12 mouse cellular contexts compared by ENCODE assay signal in genomic region chr3:137998491-137999223, GRCm38 (mm10). TPM values are rescaled to one million over a fixed set of nuclear protein-coding genes. Genes with fewer than 3 reads are reported as not detected.
DNase-seq lines count a peak whose midpoint lies in the region; ATAC-seq and TF ChIP-seq lines count a peak whose summit lies in the region.
"Had no signal": no experiment of that assay in that cellular context is flagged by ENCODE, and none has a peak within 500 bp of the region (broad histone marks: within the 10 kb centered on the region; RNA-seq: fewer than 3 reads in every experiment).

No protein-coding gene starts in this region.

- no peak for TF ChIP-seq RAD21 in CH12.LX (IDR thresholded peaks at IDR 0.05; ENCODE audit: low read depth, low read length)

- H3K4me1 ChIP-seq in heart, embryonic 10.5 days: peaks cover 47% of the 10 kb centered on the region
- peaks cover 23% of the 10 kb centered on the region for H3K4me1 ChIP-seq in limb, embryonic 13.5 days
- H3K4me1 ChIP-seq in limb, embryonic 10.5 days: no peaks in the 10 kb centered on the region; the same call in 1 of the 2 replicates
- peaks cover 29 to 80% of the 10 kb centered on the region in 2 experiments for H3K4me1 ChIP-seq in CH12.LX (ENCODE audit: control insufficient read depth in 1 of 2, insufficient read depth in 2 of 2)
- H3K4me1 ChIP-seq: neural tube, embryonic 12.5 days had no signal

- WGBS in heart, embryonic 10.5 days: 73% methylated on average over 14 of the region's 14 CpGs
- 53% methylated on average over 14 of the region's 14 CpGs for WGBS in limb, embryonic 13.5 days
- WGBS in limb, embryonic 10.5 days: 77% methylated on average over 14 of the region's 14 CpGs

- 0 out of 2 replicates have a peak, but pooled peaks cover 3% of the 10 kb centered on the region for H3K79me2 ChIP-seq in CH12.LX (replicated peaks; ENCODE audit: control insufficient read depth, extremely low read depth, insufficient read depth, poor library complexity, severe bottlenecking)

- DNase-seq in heart, embryonic 10.5 days (ENCODE audit: low spot score): no peak
- no peak for DNase-seq in heart, postnatal 4 days
- DNase-seq in limb, embryonic 10.5 days (ENCODE audit: low spot score): no peak
- DNase-seq in CH12.LX (ENCODE audit: extremely low read depth): peak; percentile 58
- DNase-seq in kidney, postnatal 36 days: peak; percentile 43 to 49
- DNase-seq in urinary bladder, postnatal 25 days (ENCODE audit: low spot score): no peak
- DNase-seq in urinary bladder, postnatal 10 days (ENCODE audit: low spot score): no peak
- DNase-seq: embryo, embryonic 11 days had no signal

- dilution Hi-C loops in CH12.LX (cut with MboI; ENCODE audit: extremely low pct_ligation_motif_present, extremely low pct_unique_long_range_greater_than_20kb, low sequenced_read_pairs): no loop called here

- in situ Hi-C loops in CH12.LX (cut with MboI; ENCODE audit: low pct_ligation_motif_present, low pct_unique_long_range_greater_than_20kb, low sequenced_read_pairs): no loop called here

- H3K27me3 ChIP-seq in heart, embryonic 10.5 days (ENCODE audit: insufficient read depth, poor library complexity, severe bottlenecking): no peaks in the 10 kb centered on the region
- H3K27me3 ChIP-seq in limb, embryonic 13.5 days: no peaks in the 10 kb centered on the region
- no peaks in the 10 kb centered on the region for H3K27me3 ChIP-seq in limb, embryonic 10.5 days (ENCODE audit: low read depth, poor library complexity, severe bottlenecking)
- no peaks in the 10 kb centered on the region for H3K27me3 ChIP-seq in CH12.LX (replicated peaks)
- H3K27me3 ChIP-seq: limb, embryonic 12.5 days; neural tube, embryonic 12.5 days had no signal

- H3K27ac ChIP-seq in heart, embryonic 10.5 days: peak overlapping the region; percentile 78
- no peak overlapping the region for H3K27ac ChIP-seq in limb, embryonic 13.5 days
- H3K27ac ChIP-seq in limb, embryonic 10.5 days: no peak overlapping the region
- H3K27ac ChIP-seq in CH12.LX (ENCODE audit: insufficient read depth, low read depth): peak overlapping the region; percentile 5; the same call in 1 of the 2 replicates
- H3K27ac ChIP-seq: neural tube, embryonic 12.5 days had no signal

- TF ChIP-seq CTCF in CH12.LX (conservative IDR thresholded peaks at IDR 0.05 in 1 of 2, IDR thresholded peaks at IDR 0.05 in 1 of 2; ENCODE audit: low read depth in 2 of 2, low read length in 2 of 2): no peak

- no peaks in the 10 kb centered on the region for H3K36me3 ChIP-seq in heart, embryonic 10.5 days
- H3K36me3 ChIP-seq in limb, embryonic 13.5 days: no peaks in the 10 kb centered on the region
- H3K36me3 ChIP-seq in limb, embryonic 10.5 days: no peaks in the 10 kb centered on the region
- no peaks in the 10 kb centered on the region for H3K36me3 ChIP-seq in CH12.LX (replicated peaks in 1 of 2; ENCODE audit: control insufficient read depth in 1 of 2, insufficient read depth in 1 of 2, low read length in 1 of 2)
- H3K36me3 ChIP-seq: limb, embryonic 12.5 days; neural tube, embryonic 12.5 days had no signal

- peak overlapping the region; percentile 39; the same call in 1 of the 2 replicates for H3K9ac ChIP-seq in limb, embryonic 13.5 days
- H3K9ac ChIP-seq in CH12.LX (ENCODE audit: insufficient read depth, low read depth): peak overlapping the region; percentile 72
- H3K9ac ChIP-seq: limb, embryonic 12.5 days; neural tube, embryonic 12.5 days had no signal

- no peak; the same call in none of the 2 replicates for TF ChIP-seq EP300 in CH12.LX (IDR thresholded peaks at IDR 0.05; ENCODE audit: low read length)

- H3K4me3 ChIP-seq in heart, embryonic 10.5 days: no peak overlapping the region
- no peak overlapping the region for H3K4me3 ChIP-seq in limb, embryonic 13.5 days
- H3K4me3 ChIP-seq in limb, embryonic 10.5 days: no peak overlapping the region
- H3K4me3 ChIP-seq in CH12.LX (replicated peaks in 1 of 3; ENCODE audit: low read depth in 2 of 3, low read length in 2 of 3, poor library complexity in 1 of 3): peak overlapping the region; percentile 7 to 36 (median 13)
- H3K4me3 ChIP-seq: limb, embryonic 12.5 days; neural tube, embryonic 12.5 days had no signal

- peak overlapping the region; percentile 31 for H3K4me2 ChIP-seq in limb, embryonic 13.5 days (replicated peaks)
- H3K4me2 ChIP-seq in CH12.LX (ENCODE audit: insufficient read depth, low read depth, poor library complexity, severe bottlenecking): peak overlapping the region; percentile 96
- H3K4me2 ChIP-seq: limb, embryonic 12.5 days; neural tube, embryonic 12.5 days had no signal

- H3K9me3 ChIP-seq in heart, embryonic 10.5 days: no peaks in the 10 kb centered on the region
- no peaks in the 10 kb centered on the region for H3K9me3 ChIP-seq in limb, embryonic 13.5 days
- no peaks in the 10 kb centered on the region for H3K9me3 ChIP-seq in limb, embryonic 10.5 days (replicated peaks)
- H3K9me3 ChIP-seq in CH12.LX (replicated peaks; ENCODE audit: low read length): no peaks in the 10 kb centered on the region
- H3K9me3 ChIP-seq: limb, embryonic 12.5 days; neural tube, embryonic 12.5 days had no signal

- peak; percentile 31 for TF ChIP-seq POLR2A in CH12.LX (IDR thresholded peaks at IDR 0.05; ENCODE audit: low read depth, low read length)

- no peak; the same call in 1 of the 2 replicates for ATAC-seq in limb, embryonic 13.5 days (ENCODE audit: low FRiP score, low read depth)
- ATAC-seq: intestine, embryonic 16.5 days had no signal

TF ChIP-seq in CH12.LX, 34 proteins besides CTCF, POLR2A, EP300 and RAD21:
- no peak for TF ChIP-seq MAFK (IDR thresholded peaks at IDR 0.05; ENCODE audit: insufficient replicate concordance, low read length)
- TF ChIP-seq MAX (IDR thresholded peaks at IDR 0.05; ENCODE audit: low read length): no peak
- peak; percentile 77 for TF ChIP-seq ETS1 (conservative IDR thresholded peaks at IDR 0.05; ENCODE audit: low read depth, low read length)
- peak; percentile 76 for TF ChIP-seq MYC (IDR thresholded peaks at IDR 0.05; ENCODE audit: low read depth, low read length)
- no peak for TF ChIP-seq USF1 (IDR thresholded peaks at IDR 0.05; ENCODE audit: low read depth, low read length)
- TF ChIP-seq NELFE (IDR thresholded peaks at IDR 0.05; ENCODE audit: low read depth, low read length): no peak
- 0 out of 2 replicates have a peak, but pooled peaks have one; percentile 34 for TF ChIP-seq UBTF (IDR thresholded peaks at IDR 0.05; ENCODE audit: low read depth, low read length)
- peak; percentile 72 for TF ChIP-seq MEF2A (IDR thresholded peaks at IDR 0.05; ENCODE audit: borderline replicate concordance, low read depth, low read length)
- TF ChIP-seq SMC3 (IDR thresholded peaks at IDR 0.05; ENCODE audit: low read depth, low read length): no peak
- TF ChIP-seq POLR2AphosphoS2 (IDR thresholded peaks at IDR 0.05; ENCODE audit: low read depth, low read length): no peak
- no peak for TF ChIP-seq PAX5 (IDR thresholded peaks at IDR 0.05; ENCODE audit: low read length)
- no peak for TF ChIP-seq NRF1 (IDR thresholded peaks at IDR 0.05; ENCODE audit: low read depth, low read length)
- TF ChIP-seq JUND (conservative IDR thresholded peaks at IDR 0.05; ENCODE audit: low read depth, low read length): no peak
- TF ChIP-seq ZKSCAN1 (IDR thresholded peaks at IDR 0.05; ENCODE audit: borderline replicate concordance, low read depth, low read length): no peak
- no peak for TF ChIP-seq E2F4 (IDR thresholded peaks at IDR 0.05; ENCODE audit: insufficient replicate concordance, low read depth, low read length)
- TF ChIP-seq MXI1 (IDR thresholded peaks at IDR 0.05; ENCODE audit: low read depth, low read length): no peak; the same call in 1 of the 2 replicates
- peak; percentile 48; the same call in 1 of the 2 replicates for TF ChIP-seq SIN3A (IDR thresholded peaks at IDR 0.05; ENCODE audit: low read length)
- no peak for TF ChIP-seq ZNF384 (IDR thresholded peaks at IDR 0.05; ENCODE audit: low read depth, low read length)
- no peak for TF ChIP-seq JUN (IDR thresholded peaks at IDR 0.05; ENCODE audit: insufficient read depth, low read depth, low read length)
- peak; percentile 81 for TF ChIP-seq IRF4 (IDR thresholded peaks at IDR 0.05; ENCODE audit: low read depth, low read length)
- 0 out of 2 replicates have a peak, but pooled peaks have one; percentile 51 for TF ChIP-seq MAZ (IDR thresholded peaks at IDR 0.05; ENCODE audit: low read depth, low read length)
- peak; percentile 43 for TF ChIP-seq BHLHE40 (IDR thresholded peaks at IDR 0.05; ENCODE audit: low read depth, low read length)
- TF ChIP-seq CHD1 (IDR thresholded peaks at IDR 0.05; ENCODE audit: low read depth, low read length): no peak; the same call in 1 of the 2 replicates
- 0 out of 2 replicates have a peak, but pooled peaks have one; percentile 36 for TF ChIP-seq TBP (conservative IDR thresholded peaks at IDR 0.05; ENCODE audit: low read depth, low read length)
- TF ChIP-seq USF2 (conservative IDR thresholded peaks at IDR 0.05; ENCODE audit: low read depth, low read length): no peak
- 0 out of 2 replicates have a peak, but pooled peaks have one; percentile 28 for TF ChIP-seq RCOR1 (conservative IDR thresholded peaks at IDR 0.05; ENCODE audit: low read depth, low read length)
- TF ChIP-seq TCF12 (IDR thresholded peaks at IDR 0.05; ENCODE audit: low read depth, low read length): no peak; the same call in 1 of the 2 replicates
- TF ChIP-seq KAT2A (IDR thresholded peaks at IDR 0.05; ENCODE audit: insufficient replicate concordance, low read length): no peak
- no peak for TF ChIP-seq GABPA (IDR thresholded peaks at IDR 0.05; ENCODE audit: insufficient replicate concordance, low read depth, low read length)
- no peak for TF ChIP-seq ZMIZ1 (IDR thresholded peaks at IDR 0.05; ENCODE audit: low read depth, low read length)
- no peak; the same call in 1 of the 2 replicates for TF ChIP-seq HCFC1 (IDR thresholded peaks at IDR 0.05; ENCODE audit: low read depth, low read length)
- no peak for TF ChIP-seq ZC3H11A (IDR thresholded peaks at IDR 0.05; ENCODE audit: low read depth, low read length)
- peak; percentile 51; the same call in 1 of the 2 replicates for TF ChIP-seq ELF1 (IDR thresholded peaks at IDR 0.05; ENCODE audit: low read depth, low read length)
- TF ChIP-seq CHD2 (IDR thresholded peaks at IDR 0.05; ENCODE audit: low read length): peak; percentile 66
TF ChIP-seq in CH12.LX: peak in this region for 12.

RNA-seq across cellular contexts. Expression of gene Dapp1, which starts 17.3 kb away (rescaled TPM):
- polyA plus RNA-seq in heart, embryonic 10.5 days (2016; fragmentation: Nextera tagmentation; extraction: Ambion mirVana): 8.7 and 9.3 TPM in 2 replicates
- total RNA-seq in heart, postnatal 4 days (2021): 1 to 10 TPM; 7.6 to 7.8 TPM
- 3.4 TPM in 2 replicates for polyA plus RNA-seq in limb, embryonic 13.5 days (2015; fragmentation: Nextera tagmentation; extraction: Ambion mirVana)
- 1.7 and 1.9 TPM in 2 replicates for polyA plus RNA-seq in limb, embryonic 10.5 days (2016; fragmentation: Nextera tagmentation; extraction: Ambion mirVana)
- total RNA-seq in CH12.LX (2012; rRNA removed) (55.5 and 63.6 TPM in 2 replicates), CH12.LX (2014; rRNA removed) (53.5 and 66.4 TPM in 2 replicates)
- 62.8 and 81.7 TPM in 2 replicates for polyA plus RNA-seq in CH12.LX (2012; ENCODE audit: insufficient read length, low read depth)

Comparison
In these comparisons a context has a peak if more than half of its experiments do, and no peak if none do; other contexts are left out.
1. DNase-seq: peak in CH12.LX (single experiment) and kidney, postnatal 36 days (2 of 2); none in heart, embryonic 10.5 days (single experiment), heart, postnatal 4 days (single experiment), limb, embryonic 10.5 days (single experiment), urinary bladder, postnatal 25 days (single experiment) and urinary bladder, postnatal 10 days (single experiment).
2. H3K27ac ChIP-seq: peak in heart, embryonic 10.5 days (single experiment) and CH12.LX (single experiment); none in limb, embryonic 13.5 days (single experiment) and limb, embryonic 10.5 days (single experiment).
3. H3K4me3 ChIP-seq: peak in CH12.LX (3 of 3); none in heart, embryonic 10.5 days (single experiment), limb, embryonic 13.5 days (single experiment) and limb, embryonic 10.5 days (single experiment).